Mouse (Mus musculus): ENCODE measurements around the gene Dhdds. TPM values are rescaled to one million over a fixed set of nuclear protein-coding genes. Genes with fewer than 3 reads are reported as not detected.

Gene Dhdds
- polyA plus RNA-seq (2016; fragmentation: Nextera tagmentation; extraction: Ambion mirVana): 45.5 and 48.6 TPM in 2 replicates

DNA sequence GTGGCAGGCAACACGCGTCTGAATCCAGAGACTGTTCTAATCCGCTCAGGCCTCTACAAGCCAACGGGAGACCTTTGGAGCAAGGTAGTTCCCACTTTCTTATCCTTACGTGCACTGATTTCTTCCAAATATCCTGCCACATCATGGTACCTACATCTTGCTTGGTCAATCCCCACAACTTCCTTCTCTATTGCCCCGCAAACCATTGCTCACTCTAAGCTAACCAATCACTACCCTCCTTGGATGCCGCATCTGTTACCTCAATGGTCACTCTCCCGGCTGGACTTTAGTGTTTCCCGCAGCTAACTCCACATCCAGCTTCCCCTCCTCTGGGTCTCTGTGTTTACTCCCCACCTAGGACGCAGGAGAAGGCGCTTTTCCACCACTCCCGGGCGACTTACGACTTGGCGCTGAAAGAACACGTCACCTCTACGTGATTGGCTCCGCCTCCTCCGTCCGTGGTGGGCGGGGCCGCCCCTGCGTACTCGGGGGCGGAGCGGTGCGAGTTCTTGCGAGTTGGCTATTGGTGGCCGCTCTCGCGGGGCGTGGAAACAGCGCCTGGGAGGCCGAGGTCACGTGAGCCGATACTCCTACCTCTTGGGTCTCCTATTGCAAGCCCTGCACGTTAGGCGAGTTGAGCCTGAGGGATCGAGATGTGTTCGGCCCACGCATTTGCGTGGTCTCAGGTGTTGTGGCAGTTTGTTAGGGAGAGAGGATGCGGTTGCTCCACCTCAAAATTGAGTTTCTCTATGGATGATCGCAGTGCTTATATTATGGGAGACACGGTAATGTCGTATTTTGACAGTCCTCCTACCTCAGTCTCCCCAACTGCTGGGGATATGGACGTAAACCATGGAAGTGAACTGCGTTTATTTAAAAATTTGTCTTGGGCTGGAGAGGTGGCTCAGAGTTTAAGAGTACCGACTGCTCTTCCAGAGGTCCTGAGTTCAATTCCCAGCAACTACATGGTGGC, at the start of gene Dhdds:
Gene Dhdds, minus strand, starts transcription at position 453 of the 973 bp plus-strand sequence.
- Histone ChIP-seq H3K4me3 (replicated peaks) (peak within 1 kb of the TSS; percentile 63), H3K4me1 (peaks cover 43% of the 10 kb centered on the region), H3K36me3 (replicated peaks) (peaks cover 12% of the 10 kb centered on the region), H3K27me3 (no peaks in the 10 kb centered on the region), H3K9ac (peak within 1 kb of the TSS; percentile 69), H3K4me2 (peak within 1 kb of the TSS; percentile 92), H3K9me3 (no peaks in the 10 kb centered on the region), H3K27ac (no peak within 1 kb of the TSS)
- ATAC-seq (ENCODE audit: low FRiP score): peak; percentile 97
- WGBS: 2% methylated on average over 49 of the region's 49 CpGs

GRCm38 (mm10) chr4:134047648-134048047, 46.9 kb upstream of the Dhdds start:
- 89% methylated on average over 5 of the region's 5 CpGs for WGBS
- Histone ChIP-seq H3K4me3 (replicated peaks) (no peak overlapping the region), H3K4me1 (peaks cover 2% of the 10 kb centered on the region; the same call in 1 of the 2 replicates), H3K27ac (no peak overlapping the region), H3K4me2 (no peak overlapping the region), H3K36me3 (replicated peaks) (no peaks in the 10 kb centered on the region), H3K9me3 (no peaks in the 10 kb centered on the region), H3K27me3 (no peaks in the 10 kb centered on the region), H3K9ac (no peak overlapping the region)
- no peak for ATAC-seq (ENCODE audit: low FRiP score)

DNA sequence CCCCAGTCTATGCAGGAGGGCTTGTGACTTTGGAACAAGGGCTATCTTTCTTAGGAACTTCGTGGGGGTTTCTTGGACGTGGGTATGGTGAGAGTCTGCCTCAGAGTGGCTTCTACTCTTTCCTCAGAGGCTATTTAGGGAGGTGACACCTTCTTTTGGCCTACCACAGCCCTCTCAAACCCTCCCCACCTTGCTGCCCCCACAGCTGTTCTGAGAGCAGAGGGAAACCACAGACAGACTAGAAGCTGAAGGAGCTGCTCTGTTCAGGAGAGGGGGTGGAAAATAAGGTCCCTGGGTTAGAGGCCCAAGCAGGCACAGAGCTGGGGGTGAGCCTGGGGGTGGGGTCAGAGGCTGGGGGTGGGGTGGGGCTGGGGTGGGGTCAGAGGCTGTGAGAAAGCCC, 42.3 kb upstream of the Dhdds start:
- WGBS: 68% methylated on average over 2 of the region's 2 CpGs
- Histone ChIP-seq H3K27me3 (no peaks in the 10 kb centered on the region), H3K4me3 (replicated peaks) (no peak overlapping the region), H3K9me3 (no peaks in the 10 kb centered on the region), H3K4me2 (no peak overlapping the region), H3K36me3 (replicated peaks) (no peaks in the 10 kb centered on the region), H3K27ac (no peak overlapping the region), H3K4me1 (no peaks in the 10 kb centered on the region; the same call in 1 of the 2 replicates), H3K9ac (no peak overlapping the region)
- ATAC-seq (ENCODE audit: low FRiP score): no peak

DNA sequence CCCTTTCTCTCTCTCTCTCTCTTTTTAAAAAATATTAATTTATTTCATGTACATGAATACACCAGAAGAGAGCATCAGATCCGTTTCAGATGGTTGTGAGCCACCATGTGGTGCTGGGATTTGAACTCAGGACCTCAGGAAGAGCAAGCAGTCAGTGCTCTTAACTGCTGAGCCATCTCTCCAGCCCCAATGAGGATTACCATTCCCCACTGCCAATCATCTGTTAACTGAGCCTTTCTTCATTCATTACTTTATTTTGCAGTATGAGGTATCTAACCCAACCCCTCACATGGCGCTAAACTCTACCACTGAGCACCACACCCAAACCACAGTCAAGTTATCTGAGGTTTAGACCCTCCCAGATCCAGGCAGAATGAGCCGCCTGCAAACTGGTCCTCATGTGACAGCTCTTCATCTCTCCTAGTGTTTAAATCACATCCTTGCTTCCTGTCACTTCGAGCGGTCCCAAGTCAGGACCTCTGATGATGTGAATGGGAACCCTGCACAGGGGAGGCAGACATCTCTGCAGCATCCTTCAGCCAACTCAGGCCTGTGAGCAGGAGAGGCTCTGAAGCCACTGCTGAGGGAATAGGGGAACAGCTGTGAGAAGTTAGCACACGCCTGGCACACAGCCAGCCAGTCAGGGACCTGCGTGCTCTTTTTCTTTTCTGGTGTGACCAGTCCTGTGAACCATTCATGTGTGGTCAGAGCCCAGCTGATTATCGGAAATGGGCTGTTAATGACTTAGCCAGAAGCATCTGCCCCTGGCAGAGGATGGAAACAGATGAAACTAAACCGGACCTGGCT, 40.8 kb upstream of the Dhdds start:
- Histone ChIP-seq H3K9ac (no peak overlapping the region), H3K9me3 (no peaks in the 10 kb centered on the region), H3K27ac (no peak overlapping the region), H3K4me1 (no peaks in the 10 kb centered on the region; the same call in 1 of the 2 replicates), H3K4me2 (no peak overlapping the region), H3K4me3 (replicated peaks) (no peak overlapping the region), H3K27me3 (no peaks in the 10 kb centered on the region; the same call in 1 of the 2 replicates), H3K36me3 (replicated peaks) (no peaks in the 10 kb centered on the region)
- no peak for ATAC-seq (ENCODE audit: low FRiP score)
- WGBS: 71% methylated on average over 9 of the region's 9 CpGs

GRCm38 (mm10) chr4:134035953-134036352, 35.2 kb upstream of the Dhdds start:
- H3K9ac ChIP-seq: no peak overlapping the region
- H3K27me3 ChIP-seq: no peaks in the 10 kb centered on the region; the same call in 1 of the 2 replicates
- H3K4me2 ChIP-seq: peak overlapping the region; percentile 24; the same call in 1 of the 2 replicates
- no peak overlapping the region for H3K27ac ChIP-seq
- no peaks in the 10 kb centered on the region for H3K9me3 ChIP-seq
- no peak overlapping the region for H3K4me3 ChIP-seq (replicated peaks)
- ATAC-seq (ENCODE audit: low FRiP score): peak; percentile 46; the same call in 1 of the 2 replicates
- H3K4me1 ChIP-seq: no peaks in the 10 kb centered on the region
- WGBS: 4% methylated on average over 16 of the region's 16 CpGs
- H3K36me3 ChIP-seq (replicated peaks): no peaks in the 10 kb centered on the region

DNA sequence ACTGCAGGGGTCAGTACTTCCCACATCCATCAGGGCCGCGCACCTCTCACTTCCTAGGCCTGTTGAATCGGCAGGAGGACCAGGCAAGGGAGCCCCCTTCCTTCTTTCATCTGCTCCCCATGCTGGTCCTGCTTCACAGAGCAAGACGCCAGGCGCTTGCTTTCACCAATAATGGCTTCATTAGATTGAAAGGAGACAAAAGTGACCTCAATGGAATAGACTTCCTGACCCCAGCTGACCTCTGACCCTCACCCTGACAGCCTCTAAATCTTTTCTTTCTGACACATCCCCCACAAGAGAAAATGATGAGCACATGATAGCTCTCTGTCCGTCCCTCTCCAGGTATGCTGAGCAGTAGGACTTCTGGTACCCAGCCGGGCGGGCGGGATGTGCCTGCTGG, 25.1 kb upstream of the Dhdds start:
- Histone ChIP-seq H3K4me3 (replicated peaks) (no peak overlapping the region), H3K27ac (no peak overlapping the region), H3K36me3 (replicated peaks) (no peaks in the 10 kb centered on the region), H3K4me1 (no peaks in the 10 kb centered on the region), H3K27me3 (no peaks in the 10 kb centered on the region), H3K4me2 (no peak overlapping the region), H3K9ac (no peak overlapping the region), H3K9me3 (0 out of 2 replicates have a peak, but pooled peaks cover 5% of the 10 kb centered on the region)
- ATAC-seq (ENCODE audit: low FRiP score): no peak
- WGBS: 21% methylated on average over 9 of the region's 9 CpGs

GRCm38 (mm10) chr4:134020621-134021020, 19.9 kb upstream of the Dhdds start:
- H3K4me3 ChIP-seq (replicated peaks): no peak overlapping the region
- peaks cover 46% of the 10 kb centered on the region for H3K4me1 ChIP-seq
- ATAC-seq (ENCODE audit: low FRiP score): no peak
- H3K9ac ChIP-seq: no peak overlapping the region
- no peaks in the 10 kb centered on the region for H3K9me3 ChIP-seq
- WGBS: 4% methylated on average over 11 of the region's 11 CpGs
- no peaks in the 10 kb centered on the region for H3K36me3 ChIP-seq (replicated peaks)
- peaks cover 22% of the 10 kb centered on the region; the same call in 1 of the 2 replicates for H3K27me3 ChIP-seq
- no peak overlapping the region for H3K27ac ChIP-seq
- H3K4me2 ChIP-seq: peak overlapping the region; percentile 72; the same call in 1 of the 2 replicates

- H3K9ac ChIP-seq: no peak overlapping the region; the same call in 1 of the 2 replicates
- peak overlapping the region; percentile 72 for H3K4me2 ChIP-seq
- H3K27me3 ChIP-seq: peaks cover 22% of the 10 kb centered on the region; the same call in 1 of the 2 replicates
- peak; percentile 31; the same call in 1 of the 2 replicates for ATAC-seq (ENCODE audit: low FRiP score)
- 1% methylated on average over 16 of the region's 16 CpGs for WGBS
- H3K9me3 ChIP-seq: no peaks in the 10 kb centered on the region
- peak overlapping the region; percentile 73 for H3K27ac ChIP-seq
- H3K4me1 ChIP-seq: peaks cover 48% of the 10 kb centered on the region
- no peaks in the 10 kb centered on the region for H3K36me3 ChIP-seq (replicated peaks)
- H3K4me3 ChIP-seq (replicated peaks): peak overlapping the region; percentile 14
Measured at GRCm38 (mm10) chr4:134019641-134020351, 19.1 kb upstream of the Dhdds start.

DNA sequence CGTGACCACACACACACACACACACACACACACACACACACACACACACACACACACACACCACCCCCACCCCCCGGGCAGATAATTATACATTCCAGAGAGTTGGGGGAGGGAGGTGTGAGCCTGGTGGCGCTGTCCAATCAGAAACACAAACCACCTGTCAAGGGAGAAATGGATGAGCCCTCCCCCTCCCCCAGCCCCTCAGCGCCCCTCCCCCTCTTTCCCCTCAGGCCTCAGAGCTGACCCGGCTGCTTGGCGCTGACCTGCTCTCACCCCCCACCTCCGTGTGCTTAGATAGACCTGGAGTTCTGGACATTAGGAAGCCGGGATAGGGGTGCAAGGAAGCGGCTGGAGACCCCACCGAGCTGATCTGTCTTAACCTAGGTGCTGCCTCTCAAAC, 18.5 kb upstream of the Dhdds start:
- Histone ChIP-seq H3K4me3 (replicated peaks) (peak overlapping the region; percentile 14), H3K9me3 (no peaks in the 10 kb centered on the region), H3K27me3 (peaks cover 22% of the 10 kb centered on the region; the same call in 1 of the 2 replicates), H3K27ac (peak overlapping the region; percentile 73), H3K4me2 (peak overlapping the region; percentile 72), H3K36me3 (replicated peaks) (no peaks in the 10 kb centered on the region), H3K4me1 (peaks cover 48% of the 10 kb centered on the region), H3K9ac (no peak overlapping the region)
- WGBS: 1% methylated on average over 8 of the region's 10 CpGs
- ATAC-seq (ENCODE audit: low FRiP score): peak; percentile 44; the same call in 1 of the 2 replicates

- H3K9ac ChIP-seq: peak within 1 kb of the TSS; percentile 48
- no peaks in the 10 kb centered on the region for H3K9me3 ChIP-seq
- H3K4me1 ChIP-seq: peaks cover 48% of the 10 kb centered on the region
- peak within 1 kb of the TSS; percentile 42 for H3K4me3 ChIP-seq (replicated peaks)
- peak; percentile 43; the same call in 1 of the 2 replicates for ATAC-seq (ENCODE audit: low FRiP score)
- H3K36me3 ChIP-seq (replicated peaks): no peaks in the 10 kb centered on the region
- peak within 1 kb of the TSS; percentile 72 for H3K4me2 ChIP-seq
- peaks cover 22% of the 10 kb centered on the region; the same call in 1 of the 2 replicates for H3K27me3 ChIP-seq
- whole genome bisulfite sequencing: 0% methylated on average over 7 of the region's 9 CpGs
- peak within 1 kb of the TSS; percentile 73 for H3K27ac ChIP-seq
Measured at GRCm38 (mm10) chr4:134018779-134019145, 18.0 kb upstream of the Dhdds start, which contains the start of gene Lin28a. Gene Lin28a, minus strand, starts transcription at chr4:134018841.

DNA sequence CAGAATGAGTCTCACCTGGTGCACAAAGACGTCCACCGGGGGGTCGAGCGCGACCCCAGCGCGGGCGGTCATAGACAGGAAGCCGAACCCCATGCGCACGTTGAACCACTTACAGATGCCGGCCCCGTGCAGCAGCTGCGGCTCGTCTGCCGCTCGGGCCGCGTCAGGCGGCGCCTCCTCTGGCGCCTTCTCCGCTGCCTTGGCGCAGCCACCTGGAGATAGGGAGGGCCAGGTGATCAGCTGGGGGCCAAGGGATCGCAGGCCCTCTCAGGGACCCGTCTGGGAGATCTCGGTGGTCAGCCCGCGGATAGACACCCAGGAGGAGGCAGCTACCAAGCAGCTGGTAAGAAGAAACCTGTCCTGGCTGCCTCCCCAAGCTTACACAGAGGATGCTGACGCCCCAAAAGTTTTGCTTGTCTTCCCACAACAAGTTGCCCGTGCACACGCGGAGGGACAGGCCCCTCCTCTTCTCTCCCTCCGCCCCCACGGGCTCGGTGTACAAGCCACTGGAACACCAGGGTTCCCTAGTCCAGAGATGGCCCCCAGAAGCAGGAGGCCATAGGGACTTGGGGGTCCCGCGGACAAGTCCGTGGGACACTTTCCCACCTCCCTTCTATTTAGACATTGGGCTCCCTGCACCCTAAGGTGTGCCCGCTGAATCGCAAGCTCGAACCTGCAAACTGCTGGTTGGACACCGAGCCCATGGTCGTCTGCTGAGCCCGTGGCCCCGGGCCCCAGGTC, 17.5 kb upstream of the Dhdds start:
- Histone ChIP-seq H3K9ac (peak overlapping the region; percentile 48), H3K27me3 (peaks cover 22% of the 10 kb centered on the region; the same call in 1 of the 2 replicates), H3K9me3 (no peaks in the 10 kb centered on the region), H3K36me3 (replicated peaks) (no peaks in the 10 kb centered on the region), H3K4me3 (replicated peaks) (peak overlapping the region; percentile 42), H3K27ac (peak overlapping the region; percentile 61; the same call in 1 of the 2 replicates), H3K4me2 (peak overlapping the region; percentile 72), H3K4me1 (peaks cover 49% of the 10 kb centered on the region)
- 0 out of 2 replicates have a peak, but pooled peaks have one; percentile 17 for ATAC-seq (ENCODE audit: low FRiP score)
- WGBS: under 1% methylated on average over 46 of the region's 46 CpGs

All from forebrain, embryonic 12.5 days (tissue).